Mouse (Mus musculus) limb, embryonic 14.5 days (tissue): ENCODE measurements around the gene Togaram2. TPM values are rescaled to one million over a fixed set of nuclear protein-coding genes. Genes with fewer than 3 reads are reported as not detected.
"Not testable (repeated sequence)": the region's sequence is repeated elsewhere in the genome, so short reads cannot be mapped to it uniquely, and the experiment has no call there.

Experiments
- ATAC-seq: fragments of 200-750 bp; cut with Nextera tagmentation; 2 replicates; pipeline ENCODE4 v1.8.0; 2017; ENCODE audit warnings: low read depth, moderate number of reproducible peaks, moderate TSS enrichment; ENCODE audit not compliant: low FRiP score
- DNase-seq: peaks from one replicate; pipeline ENCODE4 v3.0.0-alpha.2; 2015; ENCODE audit warnings: low spot score
- H3K27ac ChIP-seq: fragments of 300-500 bp; sonication (generic); replicated peaks from 2 replicates; pipeline ENCODE4 v1.5.1; 2014; ENCODE audit warnings: low read depth, mild to moderate bottlenecking, low read length, moderate library complexity, mixed read lengths
- H3K27me3 ChIP-seq: fragments of 300-500 bp; sonication (generic); 2 replicates; pipeline ENCODE4 v1.6.1; 2014; ENCODE audit warnings: low read length, mixed read lengths; ENCODE audit not compliant: control insufficient read depth, insufficient read depth
- H3K36me3 ChIP-seq: fragments of 300-500 bp; sonication (generic); 2 replicates; pipeline ENCODE4 v1.6.1; 2014; ENCODE audit warnings: mild to moderate bottlenecking, low read length, moderate library complexity, mixed read lengths; ENCODE audit not compliant: control insufficient read depth, insufficient read depth
- H3K4me1 ChIP-seq: fragments of 300-500 bp; sonication (generic); 2 replicates; pipeline ENCODE4 v1.6.1; 2014; ENCODE audit warnings: antibody characterized with exemption, low read length, mixed read lengths; ENCODE audit not compliant: control insufficient read depth, insufficient read depth
- H3K4me2 ChIP-seq: fragments of 300-500 bp; sonication (generic); replicated peaks from 2 replicates; pipeline ENCODE4 v1.6.1; 2014; ENCODE audit warnings: low read depth, mild to moderate bottlenecking, low read length, moderate library complexity; ENCODE audit not compliant: severe bottlenecking
- H3K4me3 ChIP-seq: fragments of 300-500 bp; sonication (generic); replicated peaks from 2 replicates; pipeline ENCODE4 v1.5.1; 2014; ENCODE audit warnings: low read length
- H3K9ac ChIP-seq: fragments of 300-500 bp; sonication (generic); 2 replicates; pipeline ENCODE4 v1.6.1; 2014; ENCODE audit warnings: mild to moderate bottlenecking, low read depth, low read length, moderate library complexity; ENCODE audit not compliant: severe bottlenecking
- H3K9me3 ChIP-seq: fragments of 300-500 bp; sonication (generic); 2 replicates; pipeline ENCODE4 v1.6.1; 2016; ENCODE audit warnings: low read length; ENCODE audit not compliant: control insufficient read depth
- POLR2A ChIP-seq: fragments of 200-500 bp; IDR thresholded peaks from 2 replicates; pipeline ENCODE4 v1.8.0; 2012; ENCODE audit warnings: inconsistent platforms, mild to moderate bottlenecking, moderate library complexity, borderline replicate concordance; ENCODE audit not compliant: insufficient read depth, insufficient read length; ENCODE audit errors: extremely low read depth
- WGBS: fragments of 180-500 bp; shearing (Covaris S2); extraction: QIAGEN DNeasy Blood & Tissue Kit; methylation state at CpG from one replicate; pipeline ENCODE4 v1.1.7; 2014; 5-methylcytosine and 5-hydroxymethylcytosine counted together
- polyA plus RNA-seq, 2 experiments: library from polyadenylated mRNA; depleted of rRNA in 1 of 2; stranded (reverse) in 1 of 2; unstranded in 1 of 2; fragments of >200 nt; fragmentation: Nextera tagmentation in 1 of 2; extraction: Ambion mirVana in 1 of 2; gene quantifications; 2 replicates each; pipeline versions ENCODE4 v1.2.1 to v1.2.3; 2012 to 2014

Gene Togaram2
- polyA plus RNA-seq, 2 experiments: 0.08 to 0.24 TPM

- no peak for ATAC-seq
These were observed 74.5 kb downstream of the Togaram2 start for GRCm38 (mm10) chr17:71747561-71747960.

GRCm38 (mm10) chr17:71749616-71750168, 76.6 kb downstream of the Togaram2 start:
- H3K4me2 ChIP-seq: no peak overlapping the region
- H3K27me3 ChIP-seq: no peaks in the 10 kb centered on the region
- H3K4me3 ChIP-seq: no peak overlapping the region
- no peak for TF ChIP-seq POLR2A
- H3K9me3 ChIP-seq: no peaks in the 10 kb centered on the region
- H3K36me3 ChIP-seq: no peaks in the 10 kb centered on the region
- no peak for DNase-seq
- ATAC-seq: no peak
- no peak overlapping the region for H3K9ac ChIP-seq
- H3K4me1 ChIP-seq: no peaks in the 10 kb centered on the region
- no peak overlapping the region for H3K27ac ChIP-seq
- WGBS: 79% methylated on average over 9 of the region's 9 CpGs

More at GRCm38 (mm10) chr17:71747561-71747960, 74.5 kb downstream of the Togaram2 start:
- no peak overlapping the region for H3K27ac ChIP-seq
- no peak overlapping the region for H3K9ac ChIP-seq
- TF ChIP-seq POLR2A: no peak
- H3K27me3 ChIP-seq: no peaks in the 10 kb centered on the region
- H3K9me3 ChIP-seq: no peaks in the 10 kb centered on the region
- no peak overlapping the region for H3K4me2 ChIP-seq
- H3K36me3 ChIP-seq: no peaks in the 10 kb centered on the region
- H3K4me3 ChIP-seq: no peak overlapping the region
- WGBS: 85% methylated on average over 8 of the region's 8 CpGs
- no peaks in the 10 kb centered on the region for H3K4me1 ChIP-seq
- DNase-seq: no peak

GRCm38 (mm10) chr17:71752831-71753230, 79.8 kb downstream of the Togaram2 start, which contains the start of gene Pcare:
Gene Pcare (minus strand): TSS chr17:71752894.
- 32% methylated on average over 10 of the region's 10 CpGs for WGBS
- DNase-seq (no peak), ATAC-seq (no peak)
- H3K4me2 ChIP-seq: no peak within 1 kb of the TSS
- H3K4me1 ChIP-seq: no peaks in the 10 kb centered on the region
- H3K9ac ChIP-seq: no peak within 1 kb of the TSS
- no peaks in the 10 kb centered on the region for H3K36me3 ChIP-seq
- H3K9me3 ChIP-seq: no peaks in the 10 kb centered on the region
- TF ChIP-seq POLR2A: no peak
- no peak within 1 kb of the TSS for H3K4me3 ChIP-seq
- no peak within 1 kb of the TSS for H3K27ac ChIP-seq
- no peaks in the 10 kb centered on the region for H3K27me3 ChIP-seq

GRCm38 (mm10) chr17:71760536-71760935, 87.5 kb downstream of the Togaram2 start:
- Histone ChIP-seq H3K27ac (no peak overlapping the region), H3K36me3 (no peaks in the 10 kb centered on the region), H3K27me3 (no peaks in the 10 kb centered on the region), H3K9me3 (no peaks in the 10 kb centered on the region), H3K9ac (no peak overlapping the region), H3K4me2 (no peak overlapping the region), H3K4me3 (no peak overlapping the region), H3K4me1 (no peaks in the 10 kb centered on the region)
- TF ChIP-seq POLR2A: no peak
- 87% methylated on average over 7 of the region's 7 CpGs for WGBS
- DNase-seq: no peak
- no peak for ATAC-seq

- not testable (repeated sequence) for H3K27ac ChIP-seq, H3K4me2 ChIP-seq, H3K36me3 ChIP-seq, H3K27me3 ChIP-seq, ATAC-seq, DNase-seq, H3K9ac ChIP-seq, H3K4me3 ChIP-seq, H3K4me1 ChIP-seq, H3K9me3 ChIP-seq
- 49% methylated on average over 1 of the region's 1 CpGs for WGBS
These were observed 95.1 kb downstream of the Togaram2 start, which contains the start of gene Clip4 for GRCm38 (mm10) chr17:71768173-71768572. Gene Clip4 (plus strand): TSS chr17:71768473.

GRCm38 (mm10) chr17:71769564-71769963, 96.5 kb downstream of the Togaram2 start:
- no peak for ATAC-seq
- WGBS: 44% methylated on average over 6 of the region's 6 CpGs

More at GRCm38 (mm10) chr17:71769564-71769963, 96.5 kb downstream of the Togaram2 start:
- no peak overlapping the region for H3K9ac ChIP-seq
- H3K9me3 ChIP-seq: no peaks in the 10 kb centered on the region
- no peak for DNase-seq
- H3K4me2 ChIP-seq: no peak overlapping the region
- H3K4me1 ChIP-seq: no peaks in the 10 kb centered on the region
- no peak for TF ChIP-seq POLR2A
- no peak overlapping the region for H3K27ac ChIP-seq
- H3K27me3 ChIP-seq: no peaks in the 10 kb centered on the region
- no peak overlapping the region for H3K4me3 ChIP-seq
- no peaks in the 10 kb centered on the region for H3K36me3 ChIP-seq
